Mouse (Mus musculus) ES-E14 (cell line): Measurements from ENCODE around the gene St6galnac5.

Experiments
- CHD2 ChIP-seq: IDR thresholded peaks from 2 replicates; pipeline ENCODE4 v1.6.1; 2014; ENCODE audit warnings: mild to moderate bottlenecking, low read depth, low read length, inconsistent platforms
- HCFC1 ChIP-seq: IDR thresholded peaks from 2 replicates; pipeline ENCODE4 v1.6.1; 2012; ENCODE audit warnings: low read length, inconsistent platforms, borderline replicate concordance; ENCODE audit not compliant: insufficient read depth

GRCm38 (mm10) chr3:152867654-152868525 lies 114.2 kb downstream of the St6galnac5 start:
- no peak for TF ChIP-seq CHD2
- TF ChIP-seq HCFC1, result no peak
